9 mouse cellular contexts compared by ENCODE assay signal in the genomic region with DNA sequence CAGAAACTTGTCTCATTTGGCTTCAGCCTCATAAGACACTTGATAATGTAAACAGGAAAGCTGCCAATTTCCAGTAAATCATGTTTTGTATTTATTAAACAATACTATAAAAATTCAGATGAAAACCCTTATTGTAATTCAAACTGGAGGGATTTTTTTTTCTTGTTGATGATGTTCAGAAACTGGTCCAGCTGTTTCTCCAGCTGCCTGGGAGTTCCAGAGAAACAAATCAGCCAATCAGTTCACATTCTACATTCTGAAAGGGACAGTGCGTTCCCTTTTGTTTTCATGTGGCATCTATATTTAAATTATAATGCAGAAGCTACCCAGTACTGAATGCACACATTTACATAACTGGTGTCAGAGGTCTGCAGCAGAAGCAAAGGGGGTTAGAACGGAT.
"Had no signal": no experiment of that assay in that cellular context is flagged by ENCODE, and none has a peak within 500 bp of the region (broad histone marks: within the 10 kb centered on the region; RNA-seq: fewer than 3 reads in every experiment).

No protein-coding gene starts in this region.

- H3K9me3 ChIP-seq: limb, embryonic 10.5 days; liver, embryonic 15.5 days; midbrain, embryonic 13.5 days had no signal

- H3K4me2 ChIP-seq: liver, embryonic 11.5 days; liver, embryonic 15.5 days; midbrain, embryonic 13.5 days had no signal

- ATAC-seq: midbrain, embryonic 13.5 days had no signal

- H3K9ac ChIP-seq: liver, embryonic 15.5 days; midbrain, embryonic 13.5 days had no signal

- H3K27me3 ChIP-seq: liver, embryonic 15.5 days; midbrain, embryonic 13.5 days had no signal

- H3K4me3 ChIP-seq: left cerebral cortex, adult 2 months; limb, embryonic 10.5 days; liver, embryonic 15.5 days; midbrain, embryonic 13.5 days had no signal

- H3K36me3 ChIP-seq: limb, embryonic 10.5 days; liver, embryonic 15.5 days; midbrain, embryonic 13.5 days had no signal

- DNase-seq: kidney, postnatal 25 days; lung, postnatal 10 days; right cerebral cortex, postnatal 14 days; thymus, postnatal 4 days had no signal

- H3K27ac ChIP-seq: left cerebral cortex, adult 2 months; limb, embryonic 10.5 days; liver, embryonic 15.5 days; midbrain, embryonic 13.5 days had no signal

- H3K4me1 ChIP-seq: limb, embryonic 10.5 days; liver, embryonic 15.5 days; midbrain, embryonic 13.5 days had no signal
